Mouse (Mus musculus) embryo, embryonic 10 days (tissue): Measurements from ENCODE around the gene Fbxl14.

Source experiments
- DNase-seq: peaks from one replicate; pipeline ENCODE4 v3.0.0-alpha.2; 2015; ENCODE audit warnings: low spot score

Fbxl14 gene

DNA sequence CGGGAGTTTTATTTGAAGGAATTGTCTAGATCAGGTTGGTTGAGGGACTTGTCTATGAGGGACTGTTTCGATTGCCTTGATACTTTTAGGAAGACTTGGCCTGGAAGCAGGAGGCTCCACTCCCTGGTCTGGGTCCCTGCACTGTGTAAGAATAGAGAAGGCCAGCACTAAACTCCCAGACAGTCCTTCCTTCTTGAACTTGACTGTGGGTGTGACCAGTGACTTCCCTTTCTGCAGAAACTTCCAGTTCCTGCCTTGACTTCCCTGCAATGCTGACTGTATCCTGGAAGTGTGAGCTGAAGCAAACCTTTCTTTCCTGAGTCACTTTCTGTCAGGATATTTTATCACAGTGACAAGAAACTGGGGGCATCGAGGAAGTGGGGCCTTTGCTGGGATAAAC is 8.7 kb upstream of the Fbxl14 start:
- DNase-seq, result no peak

DNA sequence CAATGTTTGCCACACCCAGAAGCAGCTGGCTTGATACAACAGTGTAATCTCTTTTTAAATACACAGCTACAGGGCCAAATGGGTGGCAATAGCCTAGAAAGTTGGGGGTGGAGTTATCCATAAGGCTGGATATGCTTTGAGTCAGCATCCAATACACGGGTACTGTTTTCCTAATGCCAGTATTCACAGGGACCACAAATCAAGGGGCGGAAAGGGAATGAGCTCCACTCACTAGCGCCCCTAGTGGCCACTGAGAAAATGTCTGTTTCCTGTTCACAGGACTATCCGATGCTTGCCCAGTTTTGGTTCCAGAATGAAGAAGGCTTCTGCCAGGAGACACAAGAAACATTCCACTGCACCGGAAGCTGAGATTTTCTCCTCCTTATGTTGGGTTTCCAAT is 7.3 kb upstream of the Fbxl14 start:
- peak; percentile 73 for DNase-seq

DNA sequence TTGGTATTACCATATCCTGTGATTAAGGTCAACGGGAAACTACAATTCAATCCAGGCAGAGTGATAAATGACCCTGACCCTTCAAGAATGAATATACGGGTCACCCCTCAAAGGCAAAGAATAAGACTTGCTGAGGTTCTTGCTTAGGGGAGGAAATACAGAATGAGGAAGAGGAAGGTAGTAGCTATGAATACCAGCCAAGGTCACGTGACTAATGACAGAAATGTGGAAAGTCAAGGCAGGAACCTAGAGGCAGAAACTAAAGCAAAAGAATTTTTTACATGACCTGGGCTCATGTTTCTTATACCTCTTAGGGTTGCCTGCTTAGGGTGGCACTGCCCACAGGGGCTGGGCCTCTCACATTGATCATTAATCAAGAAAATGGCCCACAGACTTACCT is 6.8 kb upstream of the Fbxl14 start:
- DNase-seq, result no peak

- DNase-seq, result no peak
Observed at GRCm38 (mm10) chr6:119473446-119473845, 6.0 kb upstream of the Fbxl14 start.

GRCm38 (mm10) chr6:119473992-119474391 is 5.5 kb upstream of the Fbxl14 start:
- DNase-seq, result no peak

DNA sequence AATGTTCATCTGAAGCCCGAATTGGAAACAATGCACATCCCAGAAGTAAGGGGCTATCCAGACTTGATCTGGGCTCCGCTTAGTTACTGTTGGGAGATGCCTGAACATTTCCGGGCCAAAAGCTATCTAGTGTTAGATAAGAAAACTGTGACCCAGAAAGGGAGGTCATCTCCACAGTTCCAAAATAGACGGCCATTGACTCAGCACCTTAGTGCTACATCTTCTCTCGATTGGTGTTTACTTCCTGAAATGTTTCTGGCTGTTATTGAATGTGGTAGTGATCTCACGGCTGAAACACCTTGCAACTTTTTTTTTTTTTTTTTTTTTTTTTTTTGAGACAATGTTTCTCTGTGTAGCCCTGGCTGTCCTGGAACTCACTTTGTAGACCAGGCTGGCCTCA is 3.5 kb upstream of the Fbxl14 start:
- DNase-seq, result no peak

GRCm38 (mm10) chr6:119477686-119478310 is 1.7 kb upstream of the Fbxl14 start:
- no peak for DNase-seq

DNA sequence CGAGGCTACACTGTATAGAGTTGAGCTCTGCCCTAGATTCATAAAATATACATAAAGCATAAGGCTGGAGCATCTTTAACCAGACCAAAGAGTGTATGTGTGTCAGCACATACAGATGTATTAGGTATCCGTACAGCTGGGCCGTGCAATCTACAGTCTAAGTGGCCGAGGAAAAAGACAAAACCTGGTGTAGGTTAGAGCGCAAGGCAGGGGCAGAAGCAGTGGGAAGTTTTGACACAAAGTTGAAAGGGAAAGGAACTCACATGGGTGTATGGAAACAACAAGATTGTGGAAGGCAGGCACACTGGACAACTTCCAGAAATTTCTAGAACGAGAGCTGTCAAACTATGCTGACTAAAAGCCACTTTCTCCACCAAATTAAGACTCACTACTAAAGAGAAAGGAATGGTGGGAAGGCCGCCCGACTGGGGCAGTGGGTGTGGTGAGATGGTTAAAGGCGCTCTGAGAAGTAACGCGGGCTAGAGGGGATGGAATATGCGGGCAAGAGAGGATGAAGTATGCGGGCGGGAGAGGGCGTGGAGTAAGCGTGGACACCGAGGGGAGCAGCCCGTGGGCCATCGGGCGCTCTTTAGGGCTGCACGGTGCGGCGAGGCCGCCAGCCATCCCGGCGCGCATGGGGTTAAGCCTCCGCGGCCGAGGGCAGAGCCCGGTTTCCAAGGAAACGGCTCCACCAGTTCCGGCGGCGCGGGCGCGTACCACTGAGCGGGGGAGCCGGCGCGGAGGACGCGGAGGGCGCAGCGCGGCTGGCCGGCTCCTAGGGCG is 717 bp upstream of the Fbxl14 start:
- peak; percentile 95 for DNase-seq

- DNase-seq, result peak; percentile 69
Observed at GRCm38 (mm10) chr6:119479876-119480705, 623 bp downstream of the Fbxl14 start.

DNA sequence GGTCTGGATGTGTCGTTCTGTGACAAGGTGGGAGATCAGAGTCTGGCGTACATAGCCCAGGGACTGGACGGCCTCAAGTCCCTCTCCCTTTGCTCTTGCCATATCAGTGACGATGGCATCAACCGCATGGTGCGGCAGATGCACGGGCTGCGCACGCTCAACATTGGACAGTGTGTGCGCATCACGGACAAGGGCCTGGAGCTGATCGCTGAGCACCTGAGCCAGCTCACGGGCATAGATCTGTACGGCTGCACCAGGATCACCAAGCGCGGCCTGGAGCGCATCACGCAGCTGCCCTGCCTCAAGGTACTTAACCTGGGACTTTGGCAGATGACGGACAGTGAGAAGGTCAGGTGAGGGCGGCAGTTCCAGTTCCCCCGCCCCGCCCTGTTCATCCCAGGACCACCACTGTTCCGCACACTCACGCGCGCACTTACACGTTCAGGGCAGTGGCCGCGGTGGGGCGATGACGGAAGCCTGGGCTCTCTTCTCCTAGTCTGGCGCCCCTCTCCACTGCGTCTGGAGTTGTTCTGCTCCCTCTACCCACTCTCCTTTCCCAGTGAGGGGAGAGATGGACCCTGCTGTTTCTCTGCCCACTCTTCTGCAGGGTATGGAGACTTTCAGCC is 1.4 kb downstream of the Fbxl14 start:
- DNase-seq, result peak; percentile 67

DNA sequence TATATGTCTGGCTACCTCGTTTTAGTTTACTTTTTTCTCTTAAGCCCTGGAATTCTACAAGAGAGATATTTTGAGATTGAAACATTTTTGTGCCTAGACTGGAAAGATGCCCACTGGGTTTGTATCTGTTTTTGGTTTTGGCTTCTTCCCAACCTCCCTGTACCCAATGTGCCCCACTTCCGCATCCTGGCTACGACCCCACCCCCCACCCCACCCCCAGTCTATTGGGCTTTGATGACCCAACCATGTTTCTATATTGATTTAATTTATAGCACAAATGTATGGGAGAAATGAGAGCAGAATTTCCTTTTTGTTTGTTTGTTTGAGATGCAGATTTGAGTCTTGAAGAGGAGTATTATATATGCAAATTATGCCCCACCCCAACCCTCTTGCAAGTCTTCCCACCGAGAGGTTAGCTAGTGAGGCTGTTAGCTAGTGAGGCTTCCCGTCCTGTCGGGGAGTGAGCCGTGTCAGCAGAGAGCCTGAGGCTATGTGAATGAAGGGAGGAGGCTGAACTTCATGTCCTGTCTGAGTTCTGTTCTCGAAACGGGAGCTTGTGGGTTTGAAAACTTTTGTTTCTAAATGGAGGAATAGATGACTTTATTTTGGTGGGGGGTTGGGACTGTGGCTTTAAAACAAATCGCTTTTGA is 2.4 kb downstream of the Fbxl14 start:
- DNase-seq, result peak; percentile 74

GRCm38 (mm10) chr6:119482958-119483600 is 3.6 kb downstream of the Fbxl14 start:
- DNase-seq, result peak; percentile 89

GRCm38 (mm10) chr6:119485486-119485885 is 6.0 kb downstream of the Fbxl14 start:
- no peak for DNase-seq

- DNase-seq, result no peak
Observed at GRCm38 (mm10) chr6:119486381-119487084, 7.1 kb downstream of the Fbxl14 start.

GRCm38 (mm10) chr6:119487085-119487458 is 7.6 kb downstream of the Fbxl14 start:
- DNase-seq, result no peak

DNA sequence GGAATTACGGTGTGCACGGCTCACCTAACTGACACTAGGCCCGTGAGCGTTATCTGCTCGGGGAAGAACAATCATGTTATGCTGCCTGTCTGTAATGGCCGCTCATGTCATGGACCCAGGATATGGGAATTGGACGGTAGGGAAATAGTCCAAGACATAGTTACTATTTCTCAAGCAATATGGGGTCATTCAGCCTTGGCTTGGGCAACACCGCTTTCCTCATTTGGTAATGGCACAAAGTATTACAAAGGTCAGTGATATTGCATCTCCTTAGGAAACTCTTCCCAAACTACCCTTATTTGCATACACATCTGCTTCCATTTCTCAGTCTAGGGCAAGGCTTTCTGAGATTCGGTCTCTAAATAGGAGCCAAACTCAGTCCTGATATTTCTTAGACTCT is 8.2 kb downstream of the Fbxl14 start:
- no peak for DNase-seq

DNA sequence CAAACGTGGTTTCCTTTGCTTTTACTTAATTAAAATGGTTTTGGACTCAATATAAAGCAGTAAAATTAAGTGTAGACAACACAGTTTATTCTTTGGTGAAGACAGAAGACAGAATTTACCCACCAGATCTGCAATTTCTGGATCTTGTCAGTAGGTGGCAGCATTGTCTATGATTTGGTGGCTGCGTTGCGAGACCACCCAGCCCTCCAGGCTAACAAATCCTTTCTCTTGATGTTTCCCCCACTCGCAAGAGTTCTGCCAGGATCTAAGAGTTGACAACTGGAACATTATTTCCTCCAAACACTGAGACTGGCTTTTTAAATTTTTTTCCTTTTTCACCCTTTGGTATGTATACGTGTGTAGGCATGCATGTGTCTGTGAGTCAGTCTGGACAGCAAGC is 10.3 kb downstream of the Fbxl14 start:
- peak; percentile 85 for DNase-seq

DNA sequence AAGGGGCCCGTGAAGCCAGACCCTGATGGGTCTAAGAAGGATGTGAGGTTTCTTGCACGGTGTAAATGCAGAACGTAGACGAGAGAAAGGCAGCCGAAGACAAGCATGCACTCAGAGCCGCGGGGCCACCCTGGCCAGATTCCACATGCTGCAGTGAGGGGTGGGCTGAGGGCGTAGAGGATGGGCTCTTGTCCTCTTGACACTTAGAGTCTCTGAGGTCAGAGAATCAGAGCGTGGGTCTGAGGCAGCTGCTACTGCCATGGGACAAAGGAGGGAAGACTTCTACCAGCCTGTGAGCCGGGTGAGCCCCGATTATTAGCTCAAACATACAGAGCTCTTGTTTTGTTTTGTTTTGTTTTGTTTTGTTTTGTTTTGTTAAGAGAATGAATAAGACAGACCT is 11.1 kb downstream of the Fbxl14 start:
- DNase-seq, result peak; percentile 60

GRCm38 (mm10) chr6:119491006-119491405 is 11.5 kb downstream of the Fbxl14 start:
- no peak for DNase-seq

DNA sequence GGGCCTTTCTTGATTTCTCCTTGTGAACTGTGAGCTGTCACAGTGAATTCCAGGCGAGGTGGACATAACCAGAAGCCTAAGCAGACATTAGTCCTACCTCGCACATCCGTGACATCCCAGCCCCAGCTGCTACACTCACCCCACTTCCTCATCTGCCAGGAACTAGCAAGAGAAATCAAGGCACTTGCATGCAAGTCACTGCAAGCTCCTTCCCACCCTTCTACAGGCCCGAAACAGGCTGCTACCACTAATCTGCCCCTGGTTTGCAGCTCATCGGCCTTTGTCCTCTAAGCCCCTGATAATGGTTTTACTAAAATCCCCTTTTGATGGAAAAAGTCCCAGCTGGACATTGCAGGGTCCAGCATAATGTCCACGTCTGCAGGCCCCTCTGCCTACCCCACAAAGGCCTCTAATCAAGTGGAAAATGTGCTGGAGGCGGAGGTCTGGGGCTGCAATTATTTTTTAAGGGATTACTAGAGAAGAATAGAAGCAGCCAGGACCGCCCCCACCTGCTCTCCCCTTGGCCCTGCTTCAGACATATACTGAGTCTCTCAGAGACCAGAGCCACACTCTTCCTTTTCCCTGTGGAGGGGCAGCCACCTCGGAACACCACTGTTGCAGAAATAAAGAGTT is 12.6 kb downstream of the Fbxl14 start:
- DNase-seq, result peak; percentile 71
